Comparison of ENCODE assay signal across 1 mouse cellular context in the genomic region with DNA sequence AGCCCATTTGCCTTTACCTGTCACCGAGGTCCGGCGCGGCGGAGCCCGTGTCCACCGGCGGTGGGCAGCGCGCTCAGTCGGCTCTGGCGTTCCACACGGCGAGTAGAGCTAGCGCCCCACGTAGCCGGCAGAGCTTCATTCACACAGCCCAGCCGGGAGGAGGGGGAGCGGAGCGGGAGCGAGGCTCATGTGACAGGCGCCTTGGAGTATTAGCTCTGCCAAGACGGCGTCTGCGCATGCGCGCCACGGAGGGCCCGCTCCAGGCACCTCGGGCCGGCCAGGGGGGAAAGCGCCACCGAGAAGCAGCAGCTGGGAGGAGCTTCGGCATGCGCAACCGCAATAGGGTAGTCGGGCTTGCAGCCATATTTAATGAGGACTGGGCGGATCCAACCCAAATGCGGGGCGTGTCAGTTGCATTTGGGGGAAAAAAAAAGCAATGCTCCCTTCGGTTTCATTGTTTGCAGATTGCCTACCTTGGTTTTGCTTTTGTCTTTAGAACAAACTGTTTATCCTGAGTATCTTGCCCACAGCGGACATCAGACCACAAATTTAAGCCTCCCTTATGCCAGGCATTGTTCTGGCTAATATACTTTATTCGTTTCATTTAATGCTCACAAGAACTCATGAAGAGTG.
TF ChIP-seq lines count a peak whose summit lies in the region.

Gene Clcn5 (minus strand): TSS at position 270 of the 633 bp plus-strand sequence.

TF ChIP-seq in CH12.LX, 34 proteins besides CTCF, POLR2A, EP300 and RAD21 (continued from another document):
- TF ChIP-seq KAT2A (IDR thresholded peaks at IDR 0.05; ENCODE audit: insufficient replicate concordance, low read length) (no peak), JUND (conservative IDR thresholded peaks at IDR 0.05; ENCODE audit: low read depth, low read length) (no peak), PAX5 (IDR thresholded peaks at IDR 0.05; ENCODE audit: low read length) (no peak), ZC3H11A (IDR thresholded peaks at IDR 0.05; ENCODE audit: low read depth, low read length) (no peak), NRF1 (IDR thresholded peaks at IDR 0.05; ENCODE audit: low read depth, low read length) (peak; percentile 95), NELFE (IDR thresholded peaks at IDR 0.05; ENCODE audit: low read depth, low read length) (peak; percentile 63; the same call in 1 of the 2 replicates), GABPA (IDR thresholded peaks at IDR 0.05; ENCODE audit: insufficient replicate concordance, low read depth, low read length) (no peak), USF2 (conservative IDR thresholded peaks at IDR 0.05; ENCODE audit: low read depth, low read length) (no peak), POLR2AphosphoS2 (IDR thresholded peaks at IDR 0.05; ENCODE audit: low read depth, low read length) (no peak), RCOR1 (conservative IDR thresholded peaks at IDR 0.05; ENCODE audit: low read depth, low read length) (no peak), MEF2A (IDR thresholded peaks at IDR 0.05; ENCODE audit: borderline replicate concordance, low read depth, low read length) (no peak), MYC (IDR thresholded peaks at IDR 0.05; ENCODE audit: low read depth, low read length) (no peak), ETS1 (conservative IDR thresholded peaks at IDR 0.05; ENCODE audit: low read depth, low read length) (0 out of 2 replicates have a peak, but pooled peaks have one; percentile 8), TBP (conservative IDR thresholded peaks at IDR 0.05; ENCODE audit: low read depth, low read length) (0 out of 2 replicates have a peak, but pooled peaks have one; percentile 38), CHD1 (IDR thresholded peaks at IDR 0.05; ENCODE audit: low read depth, low read length) (no peak), UBTF (IDR thresholded peaks at IDR 0.05; ENCODE audit: low read depth, low read length) (no peak), ELF1 (IDR thresholded peaks at IDR 0.05; ENCODE audit: low read depth, low read length) (peak; percentile 17; the same call in 1 of the 2 replicates), MAX (IDR thresholded peaks at IDR 0.05; ENCODE audit: low read length) (no peak), SMC3 (IDR thresholded peaks at IDR 0.05; ENCODE audit: low read depth, low read length) (no peak), MAFK (IDR thresholded peaks at IDR 0.05; ENCODE audit: insufficient replicate concordance, low read length) (no peak), CHD2 (IDR thresholded peaks at IDR 0.05; ENCODE audit: low read length) (no peak), SIN3A (IDR thresholded peaks at IDR 0.05; ENCODE audit: low read length) (0 out of 2 replicates have a peak, but pooled peaks have one; percentile 15), HCFC1 (IDR thresholded peaks at IDR 0.05; ENCODE audit: low read depth, low read length) (peak; percentile 28; the same call in 1 of the 2 replicates), BHLHE40 (IDR thresholded peaks at IDR 0.05; ENCODE audit: low read depth, low read length) (peak; percentile 31; the same call in 1 of the 2 replicates), ZNF384 (IDR thresholded peaks at IDR 0.05; ENCODE audit: low read depth, low read length) (peak; percentile 90), TCF12 (IDR thresholded peaks at IDR 0.05; ENCODE audit: low read depth, low read length) (peak; percentile 46; the same call in 1 of the 2 replicates)
